Mouse (Mus musculus) colon, adult 2 months (tissue): ENCODE measurements around the gene Fam47e. TPM values are rescaled to one million over a fixed set of nuclear protein-coding genes. Genes with fewer than 3 reads are reported as not detected.

ENCODE experiments used
- polyA plus RNA-seq: library from polyadenylated mRNA; depleted of rRNA; stranded (reverse); fragments of >200 nt; gene quantifications from 2 replicates; pipeline ENCODE4 v1.2.3, GENCODE M21; 2012; rRNA removed

Fam47e gene
- not detected in 2 replicates for polyA plus RNA-seq

GRCm38 (mm10) chr5:92554891-92555511, at the start of gene Fam47e:
Gene Fam47e (plus strand): TSS chr5:92555069.

GRCm38 (mm10) chr5:92506733-92507132, 48.1 kb upstream of the Fam47e start, which contains the start of gene Scarb2:
Gene Scarb2 (minus strand): TSS chr5:92506833.

GRCm38 (mm10) chr5:92602691-92603690, 48.1 kb downstream of the Fam47e start, which contains the start of gene Stbd1:
Gene Stbd1 (plus strand): TSS chr5:92603041.

Other genes starting within 250 kb of the Fam47e start
- gene Sdad1, start 244.6 kb upstream of the Fam47e start, polyA plus RNA-seq: 4.8 and 8.7 TPM in 2 replicates
- 0.69 and 2.0 TPM in 2 replicates for gene Cxcl9, start 227.0 kb upstream of the Fam47e start, polyA plus RNA-seq
- gene Art3, start 223.2 kb upstream of the Fam47e start, polyA plus RNA-seq: 5.3 and 7.4 TPM in 2 replicates
- 1.8 and 2.7 TPM in 2 replicates for gene Cxcl10, start 206.2 kb upstream of the Fam47e start, polyA plus RNA-seq
- 7.5 and 8.1 TPM in 2 replicates for gene Nup54, start 119.8 kb upstream of the Fam47e start, polyA plus RNA-seq
- gene Scarb2, start 48.2 kb upstream of the Fam47e start, polyA plus RNA-seq: 22.5 and 23.1 TPM in 2 replicates
- 2.1 and 2.4 TPM in 2 replicates for gene Stbd1, start 48.0 kb downstream of the Fam47e start, polyA plus RNA-seq
- gene Ccdc158, start 120.2 kb downstream of the Fam47e start, polyA plus RNA-seq: 0.03 TPM in 1 of 2 replicates, not detected in the other
- 104 and 118 TPM in 2 replicates for gene Shroom3, start 128.4 kb downstream of the Fam47e start, polyA plus RNA-seq